Mouse (Mus musculus) limb, embryonic 13.5 days (tissue): ENCODE measurements around the gene Kcnmb1. TPM values are rescaled to one million over a fixed set of nuclear protein-coding genes. Genes with fewer than 3 reads are reported as not detected.

ENCODE experiments used
- ATAC-seq: fragments of 200-750 bp; cut with Nextera tagmentation; 2 replicates; pipeline ENCODE4 v1.8.0; 2017; ENCODE audit warnings: low read depth, moderate number of reproducible peaks, moderate TSS enrichment; ENCODE audit not compliant: low FRiP score
- H3K27ac ChIP-seq: fragments of 300-500 bp; sonication (generic); 2 replicates; pipeline ENCODE4 v1.5.1; 2015; ENCODE audit warnings: inconsistent platforms, mild to moderate bottlenecking, moderate library complexity
- H3K27me3 ChIP-seq: fragments of 300-500 bp; sonication (generic); 2 replicates; pipeline ENCODE4 v1.6.1; 2015; ENCODE audit warnings: mild to moderate bottlenecking, inconsistent platforms
- H3K36me3 ChIP-seq: fragments of 300-500 bp; sonication (generic); 2 replicates; pipeline ENCODE4 v1.6.1; 2015; ENCODE audit warnings: inconsistent platforms, mild to moderate bottlenecking, moderate library complexity
- H3K4me1 ChIP-seq: fragments of 300-500 bp; sonication (generic); 2 replicates; pipeline ENCODE4 v1.6.1; 2015; ENCODE audit warnings: inconsistent platforms
- H3K4me2 ChIP-seq: fragments of 300-500 bp; sonication (generic); replicated peaks from 2 replicates; pipeline ENCODE4 v1.6.1; 2015; ENCODE audit warnings: inconsistent platforms, mild to moderate bottlenecking, moderate library complexity
- H3K4me3 ChIP-seq: fragments of 300-500 bp; sonication (generic); 2 replicates; pipeline ENCODE4 v1.5.1; 2015; ENCODE audit warnings: moderate library complexity, mild to moderate bottlenecking, inconsistent platforms
- H3K9ac ChIP-seq: fragments of 300-500 bp; sonication (generic); 2 replicates; pipeline ENCODE4 v1.6.1; 2015; ENCODE audit warnings: mild to moderate bottlenecking, inconsistent platforms
- H3K9me3 ChIP-seq: fragments of 300-500 bp; sonication (generic); 2 replicates; pipeline ENCODE4 v1.6.1; 2016; ENCODE audit warnings: inconsistent platforms
- WGBS: fragments of 180-500 bp; shearing (Covaris S2); methylation state at CpG from one replicate; pipeline ENCODE4 v1.1.7; 2015; 5-methylcytosine and 5-hydroxymethylcytosine counted together
- polyA plus RNA-seq: library from polyadenylated mRNA; unstranded; fragments of >200 nt; fragmentation: Nextera tagmentation; extraction: Ambion mirVana; gene quantifications from 2 replicates; pipeline ENCODE4 v1.2.1, GENCODE M21; 2015

Kcnmb1 gene
- polyA plus RNA-seq, 1 experiment from 2014 or later = 0.10 TPM

GRCm38 (mm10) chr11:33951155-33951554 is 11.7 kb upstream of the Kcnmb1 start:
- Histone ChIP-seq H3K4me3 (no peak overlapping the region), H3K27ac (no peak overlapping the region), H3K4me1 (peaks cover 6% of the 10 kb centered on the region; the same call in 1 of the 2 replicates), H3K27me3 (no peaks in the 10 kb centered on the region), H3K9me3 (0 out of 2 replicates have a peak, but pooled peaks cover 3% of the 10 kb centered on the region), H3K9ac (no peak overlapping the region), H3K36me3 (no peaks in the 10 kb centered on the region), H3K4me2 (no peak overlapping the region)
- ATAC-seq = no peak
- WGBS = 42% methylated on average over 5 of the region's 5 CpGs

DNA sequence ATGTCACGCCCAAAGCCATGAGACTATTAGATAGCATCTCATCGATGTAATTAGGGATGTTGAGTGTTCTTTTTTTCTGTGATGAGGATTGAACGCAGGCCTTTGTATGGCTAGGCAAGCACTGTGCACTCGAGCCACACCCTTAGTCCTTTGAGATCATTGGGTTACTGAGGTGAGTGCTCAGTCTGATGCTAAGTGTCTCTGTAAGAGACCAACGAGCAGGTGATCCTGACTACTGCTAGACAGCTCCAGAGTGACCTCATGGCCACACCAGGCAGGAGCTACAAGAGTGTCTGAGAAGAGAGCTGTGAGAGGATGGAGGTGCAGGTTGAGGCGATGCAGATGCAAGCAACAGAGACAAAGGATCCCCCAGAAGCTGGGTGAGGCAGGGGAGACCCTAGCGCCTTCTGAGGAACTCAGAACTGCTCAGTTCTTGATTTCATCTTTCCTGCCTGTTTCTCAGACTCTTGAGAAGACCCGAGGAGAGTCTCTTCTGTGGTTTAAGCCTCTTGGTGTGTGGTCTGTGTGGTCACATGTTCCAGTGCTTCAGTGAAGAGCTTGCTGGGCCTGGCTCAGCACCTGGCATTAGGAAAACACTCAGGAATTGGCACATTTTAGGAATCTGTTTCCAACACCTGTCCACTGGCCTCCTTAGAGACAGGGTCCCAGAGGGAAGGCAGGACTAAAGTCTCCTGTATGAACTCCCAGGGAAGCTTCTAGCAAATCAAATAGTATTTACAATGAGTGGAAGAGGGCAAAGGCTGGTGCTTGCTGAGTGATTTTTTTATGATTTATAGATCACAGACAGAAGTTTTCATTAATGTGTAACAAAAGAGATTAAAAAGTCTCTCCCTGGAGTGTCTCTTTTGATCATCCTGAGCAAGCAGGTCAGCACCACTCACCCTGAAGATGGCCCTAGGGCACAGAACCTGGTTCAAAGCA is 10.9 kb upstream of the Kcnmb1 start:
- Histone ChIP-seq H3K9me3 (0 out of 2 replicates have a peak, but pooled peaks cover 3% of the 10 kb centered on the region), H3K27ac (no peak overlapping the region), H3K4me3 (no peak overlapping the region), H3K4me2 (no peak overlapping the region), H3K4me1 (peaks cover 6% of the 10 kb centered on the region; the same call in 1 of the 2 replicates), H3K36me3 (no peaks in the 10 kb centered on the region), H3K9ac (no peak overlapping the region), H3K27me3 (no peaks in the 10 kb centered on the region)
- ATAC-seq = no peak
- 82% methylated on average over 8 of the region's 8 CpGs for WGBS

GRCm38 (mm10) chr11:33955982-33956381 is 6.8 kb upstream of the Kcnmb1 start:
- Histone ChIP-seq H3K27me3 (no peaks in the 10 kb centered on the region), H3K4me3 (no peak overlapping the region), H3K4me1 (peaks cover 6% of the 10 kb centered on the region; the same call in 1 of the 2 replicates), H3K9ac (no peak overlapping the region), H3K9me3 (no peaks in the 10 kb centered on the region), H3K27ac (no peak overlapping the region), H3K36me3 (no peaks in the 10 kb centered on the region), H3K4me2 (no peak overlapping the region)
- no peak for ATAC-seq
- WGBS = 64% methylated on average over 4 of the region's 4 CpGs

DNA sequence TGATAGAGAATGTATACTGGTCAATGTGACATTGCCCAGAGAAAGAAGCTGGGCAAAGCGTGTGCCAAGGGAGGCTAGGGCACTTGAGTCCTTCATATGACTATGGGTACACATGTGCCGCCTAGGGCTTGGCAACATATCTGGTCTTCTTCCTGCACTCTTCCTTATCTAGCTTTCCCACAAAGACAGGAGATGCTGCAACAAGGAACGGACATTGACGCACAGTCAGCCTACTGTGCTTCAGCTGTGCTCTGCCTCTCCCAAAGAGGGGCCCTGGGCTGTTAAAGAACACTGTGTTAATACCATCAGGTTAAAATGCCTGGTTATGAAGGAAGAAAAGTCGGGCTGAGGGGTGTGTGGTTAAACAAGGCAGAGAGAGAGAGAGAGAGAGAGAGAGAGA is 6.2 kb upstream of the Kcnmb1 start:
- Histone ChIP-seq H3K4me3 (no peak overlapping the region), H3K9me3 (no peaks in the 10 kb centered on the region), H3K27me3 (no peaks in the 10 kb centered on the region), H3K4me2 (no peak overlapping the region), H3K9ac (no peak overlapping the region), H3K4me1 (peaks cover 5% of the 10 kb centered on the region; the same call in 1 of the 2 replicates), H3K27ac (no peak overlapping the region), H3K36me3 (no peaks in the 10 kb centered on the region)
- 81% methylated on average over 5 of the region's 5 CpGs for WGBS
- no peak for ATAC-seq

GRCm38 (mm10) chr11:33957595-33957994 is 5.2 kb upstream of the Kcnmb1 start:
- Histone ChIP-seq H3K9ac (no peak overlapping the region), H3K27me3 (no peaks in the 10 kb centered on the region), H3K9me3 (no peaks in the 10 kb centered on the region), H3K27ac (no peak overlapping the region), H3K4me1 (peaks cover 3% of the 10 kb centered on the region), H3K4me2 (no peak overlapping the region), H3K36me3 (no peaks in the 10 kb centered on the region), H3K4me3 (no peak overlapping the region)
- no peak for ATAC-seq
- 80% methylated on average over 6 of the region's 6 CpGs for WGBS

- no peak overlapping the region for H3K4me2 ChIP-seq
- H3K36me3 ChIP-seq = no peaks in the 10 kb centered on the region
- no peak overlapping the region for H3K9ac ChIP-seq
- 85% methylated on average over 8 of the region's 8 CpGs for WGBS
- no peak for ATAC-seq
- H3K4me3 ChIP-seq = no peak overlapping the region
- peaks cover 12% of the 10 kb centered on the region for H3K4me1 ChIP-seq
- H3K27me3 ChIP-seq = no peaks in the 10 kb centered on the region
- no peaks in the 10 kb centered on the region for H3K9me3 ChIP-seq
- no peak overlapping the region for H3K27ac ChIP-seq
Measured at GRCm38 (mm10) chr11:33958713-33959112, 4.1 kb upstream of the Kcnmb1 start.

DNA sequence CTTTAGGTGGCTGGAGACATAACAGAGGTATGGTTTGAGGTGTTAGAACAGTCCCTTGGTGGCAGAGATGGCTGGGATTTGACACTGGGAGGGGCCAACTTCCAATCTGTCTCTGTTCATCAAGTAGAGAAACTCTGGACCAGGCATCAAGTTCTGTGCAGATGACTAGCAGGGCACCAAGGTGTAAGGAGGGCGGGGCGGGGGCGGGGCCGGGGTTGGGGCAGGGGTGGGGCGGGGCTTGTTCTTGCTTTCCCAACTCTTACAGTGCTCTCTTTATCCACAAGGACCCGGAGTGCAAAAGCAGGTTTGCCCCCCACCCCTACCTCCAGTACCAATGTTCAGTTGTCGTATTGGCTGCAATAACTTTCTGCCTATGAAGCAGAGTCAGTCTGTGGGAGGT is 635 bp upstream of the Kcnmb1 start:
- ATAC-seq = 0 out of 2 replicates have a peak, but pooled peaks have one; percentile 30

DNA sequence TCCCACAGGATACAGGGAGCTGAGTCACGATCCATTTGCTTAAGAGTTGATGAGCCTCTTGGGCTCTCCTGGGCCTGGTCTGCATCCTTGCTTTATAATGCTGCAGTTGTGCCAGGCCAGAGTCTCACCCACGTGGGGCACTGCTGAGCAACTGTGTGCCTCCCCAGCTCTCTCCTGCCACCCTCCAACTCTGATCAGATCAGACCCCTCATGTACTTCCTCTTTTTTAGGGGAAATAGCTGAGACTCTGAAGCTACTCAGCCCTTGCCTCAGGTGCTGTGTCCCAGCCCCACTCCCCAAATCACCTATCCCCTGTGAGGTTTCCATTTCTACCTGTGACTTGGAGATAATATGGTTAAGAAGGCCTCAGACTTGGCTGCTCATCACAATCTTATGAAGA is 2.6 kb downstream of the Kcnmb1 start:
- H3K27ac ChIP-seq = no peak overlapping the region
- no peaks in the 10 kb centered on the region for H3K36me3 ChIP-seq
- WGBS = 54% methylated on average over 2 of the region's 2 CpGs
- no peak overlapping the region for H3K4me3 ChIP-seq
- peaks cover 24% of the 10 kb centered on the region for H3K4me1 ChIP-seq
- H3K9me3 ChIP-seq = no peaks in the 10 kb centered on the region
- no peak overlapping the region for H3K9ac ChIP-seq
- H3K27me3 ChIP-seq = no peaks in the 10 kb centered on the region
- H3K4me2 ChIP-seq = no peak overlapping the region
- ATAC-seq = no peak

More for the DNA sequence above, 635 bp upstream of the Kcnmb1 start:
- no peak overlapping the region for H3K4me2 ChIP-seq
- H3K9me3 ChIP-seq = no peaks in the 10 kb centered on the region
- no peaks in the 10 kb centered on the region for H3K27me3 ChIP-seq
- no peak overlapping the region for H3K9ac ChIP-seq
- H3K27ac ChIP-seq = no peak overlapping the region
- no peak overlapping the region for H3K4me3 ChIP-seq
- WGBS = 36% methylated on average over 7 of the region's 7 CpGs
- H3K4me1 ChIP-seq = peaks cover 12% of the 10 kb centered on the region
- no peaks in the 10 kb centered on the region for H3K36me3 ChIP-seq

DNA sequence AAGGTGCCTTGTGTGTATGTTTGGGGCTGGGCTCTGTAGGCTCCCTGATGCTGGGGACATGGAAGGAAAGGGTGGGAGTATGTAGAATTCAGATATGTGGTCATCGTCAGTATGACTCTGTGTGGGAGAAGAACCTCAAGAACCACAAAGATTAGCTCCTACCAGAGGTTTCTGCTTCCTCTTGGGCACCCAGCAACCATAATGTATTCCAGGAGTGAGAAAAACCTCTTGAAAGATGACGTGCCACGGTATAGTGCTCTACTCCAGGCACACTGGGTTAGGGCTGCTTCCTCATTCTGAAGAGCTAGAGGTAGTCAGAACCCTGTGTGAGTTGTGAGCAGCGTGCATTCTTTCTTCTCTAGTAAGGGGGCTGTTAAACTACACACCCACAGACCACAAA is 4.9 kb downstream of the Kcnmb1 start:
- WGBS = 82% methylated on average over 4 of the region's 4 CpGs
- ATAC-seq = no peak
- no peaks in the 10 kb centered on the region for H3K27me3 ChIP-seq

GRCm38 (mm10) chr11:33969199-33969598 is 6.4 kb downstream of the Kcnmb1 start:
- H3K4me1 ChIP-seq = peaks cover 11% of the 10 kb centered on the region; the same call in 1 of the 2 replicates
- H3K4me3 ChIP-seq = no peak overlapping the region
- H3K4me2 ChIP-seq = no peak overlapping the region
- WGBS = 69% methylated on average over 3 of the region's 3 CpGs
- peak; percentile 44; the same call in 1 of the 2 replicates for ATAC-seq
- no peak overlapping the region for H3K9ac ChIP-seq
- no peak overlapping the region for H3K27ac ChIP-seq
- H3K36me3 ChIP-seq = no peaks in the 10 kb centered on the region
- H3K27me3 ChIP-seq = no peaks in the 10 kb centered on the region
- H3K9me3 ChIP-seq = no peaks in the 10 kb centered on the region

More for the DNA sequence above, 4.9 kb downstream of the Kcnmb1 start:
- no peak overlapping the region for H3K4me3 ChIP-seq
- H3K9ac ChIP-seq = no peak overlapping the region
- H3K27ac ChIP-seq = no peak overlapping the region
- H3K4me1 ChIP-seq = peaks cover 19% of the 10 kb centered on the region
- no peaks in the 10 kb centered on the region for H3K36me3 ChIP-seq
- H3K9me3 ChIP-seq = no peaks in the 10 kb centered on the region
- H3K4me2 ChIP-seq = no peak overlapping the region

- H3K4me3 ChIP-seq = no peak overlapping the region
- no peak overlapping the region for H3K4me2 ChIP-seq
- H3K9me3 ChIP-seq = no peaks in the 10 kb centered on the region
- ATAC-seq = no peak
- peaks cover 11% of the 10 kb centered on the region; the same call in 1 of the 2 replicates for H3K4me1 ChIP-seq
- no peaks in the 10 kb centered on the region for H3K27me3 ChIP-seq
- 81% methylated on average over 7 of the region's 7 CpGs for WGBS
- no peaks in the 10 kb centered on the region for H3K36me3 ChIP-seq
- H3K27ac ChIP-seq = no peak overlapping the region
- no peak overlapping the region for H3K9ac ChIP-seq
Measured at GRCm38 (mm10) chr11:33972114-33972513, 9.3 kb downstream of the Kcnmb1 start.

GRCm38 (mm10) chr11:33974341-33975040 is 11.7 kb downstream of the Kcnmb1 start:
- no peaks in the 10 kb centered on the region for H3K27me3 ChIP-seq
- H3K4me3 ChIP-seq = no peak overlapping the region
- no peak overlapping the region for H3K27ac ChIP-seq
- H3K4me1 ChIP-seq = peaks cover 7% of the 10 kb centered on the region; the same call in 1 of the 2 replicates
- ATAC-seq = no peak
- no peak overlapping the region for H3K9ac ChIP-seq
- H3K4me2 ChIP-seq = no peak overlapping the region
- no peaks in the 10 kb centered on the region for H3K36me3 ChIP-seq
- H3K9me3 ChIP-seq = no peaks in the 10 kb centered on the region
- 80% methylated on average over 14 of the region's 14 CpGs for WGBS
